Mouse (Mus musculus): Measurements from ENCODE around the gene Rftn1. TPM values are rescaled to one million over a fixed set of nuclear protein-coding genes. Genes with fewer than 3 reads are reported as not detected.

Rftn1 gene
- total and polyA plus RNA-seq, 3 experiments, result 52.5 to 80.6 (median 60.5) TPM

- TF ChIP-seq GABPA (IDR thresholded peaks at IDR 0.05; ENCODE audit: insufficient replicate concordance, low read depth, low read length) (no peak), USF1 (IDR thresholded peaks at IDR 0.05; ENCODE audit: low read depth, low read length) (no peak), SMC3 (IDR thresholded peaks at IDR 0.05; ENCODE audit: low read depth, low read length) (no peak)
Observed at GRCm38 (mm10) chr17:50006721-50007351, 183.6 kb downstream of the Rftn1 start (continued).

DNA sequence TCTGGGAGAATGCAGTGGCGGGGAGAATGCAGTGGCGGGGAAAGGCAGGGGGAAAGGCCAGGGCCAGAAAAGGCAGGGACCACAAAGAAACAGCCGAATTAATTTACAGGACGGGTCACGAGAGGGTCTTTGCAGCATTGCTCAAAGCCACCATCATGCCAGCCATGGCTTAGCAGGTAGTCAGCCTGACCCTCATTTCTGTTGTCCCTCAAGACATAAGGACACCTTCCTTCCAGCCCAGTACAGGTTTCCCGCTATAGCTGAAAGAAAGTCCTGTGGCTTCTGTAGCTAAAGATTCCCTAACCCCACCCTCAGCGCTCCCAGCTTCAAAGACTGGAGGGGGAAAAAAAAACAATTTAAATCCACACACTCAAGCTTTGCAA, 184.1 kb downstream of the Rftn1 start:
- Histone ChIP-seq H3K79me2 (replicated peaks; ENCODE audit: control insufficient read depth, extremely low read depth, insufficient read depth, poor library complexity, severe bottlenecking) (no peaks in the 10 kb centered on the region), H3K9me3 (replicated peaks; ENCODE audit: low read length) (no peaks in the 10 kb centered on the region), H3K36me3 (replicated peaks in 1 of 2; ENCODE audit: control insufficient read depth in 1 of 2, insufficient read depth in 1 of 2, low read length in 1 of 2) (peaks cover 24 to 52% of the 10 kb centered on the region in 2 experiments), H3K9ac (ENCODE audit: insufficient read depth, low read depth) (no peak overlapping the region), H3K4me2 (ENCODE audit: insufficient read depth, low read depth, poor library complexity, severe bottlenecking) (no peak overlapping the region), H3K4me1 (ENCODE audit: control insufficient read depth in 1 of 2, insufficient read depth in 2 of 2) (peaks cover 0 to 4% of the 10 kb centered on the region in 2 experiments; a peak in 1 of 4 replicates), H3K4me3 (replicated peaks in 1 of 3; ENCODE audit: low read depth in 2 of 3, low read length in 2 of 3, poor library complexity in 1 of 3) (no peak overlapping the region), H3K27me3 (replicated peaks) (no peaks in the 10 kb centered on the region), H3K27ac (ENCODE audit: insufficient read depth, low read depth) (no peak overlapping the region)
- in situ Hi-C loops (cut with MboI; ENCODE audit: low pct_ligation_motif_present, low pct_unique_long_range_greater_than_20kb, low sequenced_read_pairs), result no loop called here
- TF ChIP-seq SMC3 (IDR thresholded peaks at IDR 0.05; ENCODE audit: low read depth, low read length) (no peak), ZKSCAN1 (IDR thresholded peaks at IDR 0.05; ENCODE audit: borderline replicate concordance, low read depth, low read length) (no peak), MXI1 (IDR thresholded peaks at IDR 0.05; ENCODE audit: low read depth, low read length) (no peak), POLR2A (IDR thresholded peaks at IDR 0.05; ENCODE audit: low read depth, low read length) (no peak), KAT2A (IDR thresholded peaks at IDR 0.05; ENCODE audit: insufficient replicate concordance, low read length) (no peak), CHD1 (IDR thresholded peaks at IDR 0.05; ENCODE audit: low read depth, low read length) (no peak), MAZ (IDR thresholded peaks at IDR 0.05; ENCODE audit: low read depth, low read length) (no peak)
- dilution Hi-C loops (cut with MboI; ENCODE audit: extremely low pct_ligation_motif_present, extremely low pct_unique_long_range_greater_than_20kb, low sequenced_read_pairs), result no loop called here
- DNase-seq (ENCODE audit: extremely low read depth), result no peak

GRCm38 (mm10) chr17:50003156-50003555, 187.3 kb downstream of the Rftn1 start:
- Histone ChIP-seq H3K9ac (ENCODE audit: insufficient read depth, low read depth) (no peak overlapping the region), H3K9me3 (replicated peaks; ENCODE audit: low read length) (peaks cover 8% of the 10 kb centered on the region), H3K4me1 (ENCODE audit: control insufficient read depth in 1 of 2, insufficient read depth in 2 of 2) (peaks cover 0 to 3% of the 10 kb centered on the region in 2 experiments; a peak in 1 of 4 replicates), H3K27ac (ENCODE audit: insufficient read depth, low read depth) (no peak overlapping the region), H3K4me2 (ENCODE audit: insufficient read depth, low read depth, poor library complexity, severe bottlenecking) (no peak overlapping the region), H3K27me3 (replicated peaks) (no peaks in the 10 kb centered on the region), H3K36me3 (replicated peaks in 1 of 2; ENCODE audit: control insufficient read depth in 1 of 2, insufficient read depth in 1 of 2, low read length in 1 of 2) (peaks cover 36 to 71% of the 10 kb centered on the region in 2 experiments), H3K79me2 (replicated peaks; ENCODE audit: control insufficient read depth, extremely low read depth, insufficient read depth, poor library complexity, severe bottlenecking) (no peaks in the 10 kb centered on the region), H3K4me3 (replicated peaks in 1 of 3; ENCODE audit: low read depth in 2 of 3, low read length in 2 of 3, poor library complexity in 1 of 3) (no peak overlapping the region)
- DNase-seq (ENCODE audit: extremely low read depth), result no peak
- in situ Hi-C loops (cut with MboI; ENCODE audit: low pct_ligation_motif_present, low pct_unique_long_range_greater_than_20kb, low sequenced_read_pairs) (no loop called here), dilution Hi-C loops (cut with MboI; ENCODE audit: extremely low pct_ligation_motif_present, extremely low pct_unique_long_range_greater_than_20kb, low sequenced_read_pairs) (no loop called here)
- TF ChIP-seq ZMIZ1 (IDR thresholded peaks at IDR 0.05; ENCODE audit: low read depth, low read length) (no peak), IRF4 (IDR thresholded peaks at IDR 0.05; ENCODE audit: low read depth, low read length) (no peak), PAX5 (IDR thresholded peaks at IDR 0.05; ENCODE audit: low read length) (no peak), GABPA (IDR thresholded peaks at IDR 0.05; ENCODE audit: insufficient replicate concordance, low read depth, low read length) (no peak), MAFK (IDR thresholded peaks at IDR 0.05; ENCODE audit: insufficient replicate concordance, low read length) (no peak), POLR2A (IDR thresholded peaks at IDR 0.05; ENCODE audit: low read depth, low read length) (no peak), CHD2 (IDR thresholded peaks at IDR 0.05; ENCODE audit: low read length) (no peak), BHLHE40 (IDR thresholded peaks at IDR 0.05; ENCODE audit: low read depth, low read length) (no peak), MXI1 (IDR thresholded peaks at IDR 0.05; ENCODE audit: low read depth, low read length) (no peak), NRF1 (IDR thresholded peaks at IDR 0.05; ENCODE audit: low read depth, low read length) (no peak), SMC3 (IDR thresholded peaks at IDR 0.05; ENCODE audit: low read depth, low read length) (no peak), SIN3A (IDR thresholded peaks at IDR 0.05; ENCODE audit: low read length) (no peak), RCOR1 (conservative IDR thresholded peaks at IDR 0.05; ENCODE audit: low read depth, low read length) (no peak)
